Mouse (Mus musculus) ES-E14 (cell line): Measurements from ENCODE around the gene Rtn4.

Source experiments
- CHD2 ChIP-seq: IDR thresholded peaks from 2 replicates; pipeline ENCODE4 v1.6.1; 2014; ENCODE audit warnings: mild to moderate bottlenecking, low read depth, low read length, inconsistent platforms
- MAFK ChIP-seq: IDR thresholded peaks from 2 replicates; pipeline ENCODE4 v1.6.1; 2014; ENCODE audit warnings: mild to moderate bottlenecking, low read depth, low read length, inconsistent platforms; ENCODE audit not compliant: insufficient read depth
- ZNF384 ChIP-seq: IDR thresholded peaks from 2 replicates; pipeline ENCODE4 v1.6.1; 2012; ENCODE audit warnings: low read depth, low read length, inconsistent platforms

GRCm38 (mm10) chr11:29774296-29774695, 81.5 kb downstream of the Rtn4 start:
- TF ChIP-seq CHD2 = no peak
- no peak for TF ChIP-seq MAFK
- no peak for TF ChIP-seq ZNF384
